Mouse (Mus musculus) hematopoietic stem cell, adult 5-6 weeks (primary cell): ENCODE measurements around the gene Mex3a. TPM values are rescaled to one million over a fixed set of nuclear protein-coding genes. Genes with fewer than 3 reads are reported as not detected.

Experiments used
- ATAC-seq, 2 experiments: fragments of 125-278 bp in 1 of 2; replicated peaks in 1 of 2; 2 replicates each; pipeline ENCODE4 v1.8.0; 2016 to 2017; ENCODE audit warnings: inconsistent platforms in 2 of 2, mild to moderate bottlenecking in 2 of 2, moderate number of reproducible peaks in 2 of 2, low read depth in 1 of 2, moderate TSS enrichment in 1 of 2; ENCODE audit not compliant: low FRiP score in 2 of 2, poor library complexity in 2 of 2, severe bottlenecking in 2 of 2, insufficient read depth in 1 of 2, low TSS enrichment in 1 of 2
- total RNA-seq: library from RNA; stranded (forward); fragments of 172-1452, 232-1000 nt; gene quantifications from 2 replicates; pipeline ENCODE4 v1.2.3, GENCODE M21; 2017

The Mex3a gene
- total RNA-seq, 1 experiment from 2014 or later = 17.8 TPM

DNA sequence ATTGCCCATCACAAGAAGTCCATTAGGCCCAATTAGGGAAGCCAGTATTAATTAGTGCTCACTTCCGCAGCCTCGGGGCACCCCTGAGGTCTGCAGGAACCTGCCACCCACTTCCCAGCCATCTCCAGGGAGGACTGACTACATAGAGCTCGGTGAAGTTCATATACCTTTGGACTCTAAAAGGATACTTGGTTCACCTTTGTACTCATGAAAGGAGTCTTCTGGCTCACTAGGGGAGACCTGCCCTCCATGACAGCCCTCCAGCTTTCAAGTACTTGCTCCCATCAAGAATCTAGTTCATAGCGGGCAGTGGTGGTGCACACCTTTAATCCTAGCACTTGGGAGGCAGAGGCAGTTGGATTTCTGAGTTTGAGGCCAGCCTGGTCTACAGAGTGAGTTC is 13.8 kb upstream of the Mex3a start:
- no peak for ATAC-seq

- ATAC-seq = no peak
Observed at GRCm38 (mm10) chr3:88520078-88520477, 12.1 kb upstream of the Mex3a start.

- no peak for ATAC-seq
Observed at GRCm38 (mm10) chr3:88521156-88521555, 11.0 kb upstream of the Mex3a start.

- peak; percentile 91 to 92 for ATAC-seq
Observed at GRCm38 (mm10) chr3:88521803-88522331, 10.3 kb upstream of the Mex3a start.

GRCm38 (mm10) chr3:88523027-88523426 is 9.2 kb upstream of the Mex3a start:
- ATAC-seq = no peak

GRCm38 (mm10) chr3:88525021-88525420 is 7.2 kb upstream of the Mex3a start:
- no peak for ATAC-seq

DNA sequence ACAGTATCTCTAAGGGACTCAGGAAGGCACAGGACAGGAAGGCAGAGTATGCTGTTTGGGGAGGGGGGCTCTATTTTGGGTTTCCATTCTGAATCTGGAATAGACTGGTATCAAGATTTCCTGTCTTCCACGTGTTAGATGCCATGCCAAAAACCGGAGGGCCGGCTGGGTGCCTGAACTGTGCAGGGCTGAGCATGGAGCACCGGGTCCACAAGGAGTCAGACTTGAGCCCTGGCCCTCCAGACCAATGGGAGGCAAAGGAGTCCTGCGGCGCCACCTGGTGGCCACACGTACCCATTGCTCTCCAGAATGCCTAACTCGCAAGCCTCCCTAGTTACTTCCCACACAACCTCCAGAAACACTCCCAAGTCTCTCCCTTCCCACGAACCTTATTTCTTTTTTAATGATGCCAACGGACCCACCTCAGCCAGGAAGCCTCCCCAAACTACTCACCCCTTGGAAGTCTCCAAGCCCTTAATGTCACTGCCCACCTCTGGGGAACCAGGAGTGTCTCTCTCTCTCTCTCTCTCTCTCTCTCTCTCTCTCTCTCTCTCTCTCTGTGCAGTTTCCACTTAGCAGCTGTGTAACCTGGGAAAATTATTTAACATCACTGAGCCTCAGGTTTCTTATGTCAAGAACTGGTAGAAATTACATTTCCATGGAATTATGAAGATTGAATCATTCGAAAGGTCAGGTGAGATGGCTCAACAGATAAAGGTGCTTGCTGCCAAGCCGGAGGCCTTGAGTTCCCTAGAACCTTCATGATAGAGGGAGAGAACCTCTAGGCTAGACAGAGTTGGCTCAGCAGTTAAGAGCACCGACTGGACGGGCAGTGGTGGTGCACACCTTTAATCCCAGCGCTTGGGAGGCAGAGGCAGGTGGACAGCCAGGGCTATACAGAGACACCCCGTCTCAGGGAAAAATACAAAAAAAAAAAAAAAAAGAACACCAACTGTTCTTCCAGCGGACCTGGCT is 5.8 kb upstream of the Mex3a start:
- peak; percentile 75 for ATAC-seq

GRCm38 (mm10) chr3:88527565-88527964 is 4.6 kb upstream of the Mex3a start:
- no peak for ATAC-seq

GRCm38 (mm10) chr3:88528646-88529045 is 3.5 kb upstream of the Mex3a start:
- no peak for ATAC-seq

GRCm38 (mm10) chr3:88529204-88530000 is 2.8 kb upstream of the Mex3a start:
- no peak for ATAC-seq

DNA sequence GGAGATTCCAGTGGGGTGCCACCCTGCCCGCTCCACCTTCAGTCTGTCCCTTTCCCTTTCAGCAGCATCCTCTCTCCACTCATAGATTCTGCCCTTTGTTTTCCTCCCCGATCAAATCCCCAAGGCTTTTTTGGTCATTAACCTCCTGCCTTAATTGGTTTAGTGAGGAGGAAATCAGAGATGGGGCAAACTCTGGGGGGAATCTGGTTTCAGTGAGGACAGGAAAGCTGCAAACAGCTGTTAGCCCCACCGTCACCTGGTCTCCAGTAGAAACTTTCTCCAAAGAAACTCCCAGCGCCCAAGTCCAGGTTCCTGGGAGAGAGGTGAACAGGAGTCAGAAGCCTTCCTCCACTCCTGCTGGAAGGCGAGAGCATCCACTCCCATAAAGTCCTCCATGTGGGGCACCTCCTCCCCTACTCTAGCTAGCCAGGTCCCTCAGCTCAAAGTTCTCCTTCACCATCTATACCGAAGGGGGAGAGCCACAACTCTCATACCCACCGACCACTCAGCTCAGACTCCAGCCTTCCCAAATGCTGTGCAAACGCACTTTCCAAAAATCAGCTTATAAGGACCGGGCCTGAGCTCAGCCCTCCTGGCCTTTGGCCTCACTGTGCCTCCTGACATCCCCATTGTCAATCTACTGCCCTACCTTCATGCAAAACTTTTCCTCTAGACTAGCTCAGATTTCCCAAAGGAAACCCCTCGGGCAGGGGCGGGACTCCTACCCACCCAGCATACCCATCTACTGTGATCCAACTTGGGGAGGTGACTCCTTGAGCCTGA is 1.9 kb upstream of the Mex3a start:
- no peak for ATAC-seq

GRCm38 (mm10) chr3:88531348-88532298 is 572 bp upstream of the Mex3a start:
- ATAC-seq = peak; percentile 48 to 66

GRCm38 (mm10) chr3:88532689-88533511 is 705 bp downstream of the Mex3a start:
- no peak for ATAC-seq

DNA sequence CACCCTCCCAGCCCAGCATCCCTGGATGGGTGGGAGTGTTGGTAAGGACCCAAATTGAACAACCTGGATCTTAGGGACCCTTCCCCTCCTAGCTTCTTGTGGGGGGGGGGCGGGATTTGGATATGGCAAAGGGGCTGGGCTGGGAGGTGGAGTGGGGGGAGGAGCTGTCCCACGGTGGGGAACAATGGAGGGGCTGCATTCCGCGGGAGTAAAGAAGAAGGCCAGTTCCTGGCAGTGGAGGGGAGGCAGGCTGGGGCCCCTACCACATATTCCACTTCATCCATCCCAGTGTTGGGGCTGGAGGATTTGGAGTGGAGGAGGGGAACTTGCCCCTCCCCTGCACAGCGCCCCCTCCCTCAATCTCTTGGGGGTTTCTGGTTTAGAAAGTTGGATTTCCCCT is 1.5 kb downstream of the Mex3a start:
- ATAC-seq = no peak

GRCm38 (mm10) chr3:88535005-88535404 is 2.8 kb downstream of the Mex3a start:
- no peak for ATAC-seq

GRCm38 (mm10) chr3:88535527-88535926 is 3.3 kb downstream of the Mex3a start:
- no peak for ATAC-seq
